30 mouse cellular contexts compared by ENCODE assay signal in genomic region chr10:117643711-117644428, GRCm38 (mm10). TPM values are rescaled to one million over a fixed set of nuclear protein-coding genes. Genes with fewer than 3 reads are reported as not detected.
DNase-seq lines count a peak whose midpoint lies in the region; ATAC-seq and TF ChIP-seq lines count a peak whose summit lies in the region.
"Had no signal": no experiment of that assay in that cellular context is flagged by ENCODE, and none has a peak within 500 bp of the region (broad histone marks: within the 10 kb centered on the region; RNA-seq: fewer than 3 reads in every experiment).

No protein-coding gene starts in this region.

- no peak overlapping the region for H3K9ac ChIP-seq in intestine, embryonic 15.5 days
- no peak overlapping the region for H3K9ac ChIP-seq in limb, embryonic 14.5 days (ENCODE audit: low read depth, low read length, severe bottlenecking)
- H3K9ac ChIP-seq in liver, embryonic 12.5 days = no peak overlapping the region
- H3K9ac ChIP-seq: forebrain, embryonic 13.5 days; heart, embryonic 13.5 days; hindbrain, embryonic 14.5 days had no signal

- H3K4me2 ChIP-seq in intestine, embryonic 15.5 days (replicated peaks) = no peak overlapping the region
- H3K4me2 ChIP-seq in limb, embryonic 14.5 days (replicated peaks; ENCODE audit: low read depth, low read length, severe bottlenecking) = no peak overlapping the region
- no peak overlapping the region for H3K4me2 ChIP-seq in liver, embryonic 12.5 days
- H3K4me2 ChIP-seq: forebrain, embryonic 13.5 days; heart, embryonic 13.5 days; hindbrain, embryonic 14.5 days had no signal

- H3K4me3 ChIP-seq in gastrocnemius, adult 2 months = no peak overlapping the region
- H3K4me3 ChIP-seq in intestine, embryonic 15.5 days (replicated peaks) = no peak overlapping the region
- no peak overlapping the region for H3K4me3 ChIP-seq in limb, embryonic 10.5 days
- no peak overlapping the region for H3K4me3 ChIP-seq in limb, embryonic 14.5 days (replicated peaks; ENCODE audit: low read length)
- H3K4me3 ChIP-seq in liver, embryonic 12.5 days = no peak overlapping the region
- H3K4me3 ChIP-seq: forebrain, embryonic 10.5 days; forebrain, embryonic 13.5 days; heart, adult 2 months; heart, embryonic 10.5 days; heart, embryonic 13.5 days had no signal

- intact Hi-C loops in gastrocnemius, adult 2 months (cut with DNase I) = no loop called here

- no peaks in the 10 kb centered on the region for H3K27me3 ChIP-seq in intestine, embryonic 15.5 days (replicated peaks)
- H3K27me3 ChIP-seq in limb, embryonic 10.5 days (ENCODE audit: low read depth, poor library complexity, severe bottlenecking) = no peaks in the 10 kb centered on the region
- H3K27me3 ChIP-seq in limb, embryonic 14.5 days (ENCODE audit: control insufficient read depth, insufficient read depth, low read length) = no peaks in the 10 kb centered on the region
- H3K27me3 ChIP-seq in liver, embryonic 12.5 days (replicated peaks) = no peaks in the 10 kb centered on the region
- H3K27me3 ChIP-seq: CH12.LX; heart, embryonic 13.5 days had no signal

- H3K36me3 ChIP-seq in intestine, embryonic 15.5 days = no peaks in the 10 kb centered on the region
- peaks cover 3% of the 10 kb centered on the region for H3K36me3 ChIP-seq in limb, embryonic 10.5 days
- no peaks in the 10 kb centered on the region for H3K36me3 ChIP-seq in limb, embryonic 14.5 days (ENCODE audit: control insufficient read depth, insufficient read depth, low read length)
- no peaks in the 10 kb centered on the region for H3K36me3 ChIP-seq in liver, embryonic 12.5 days
- H3K36me3 ChIP-seq: forebrain, embryonic 10.5 days; G1E; heart, embryonic 10.5 days; heart, embryonic 13.5 days had no signal

- H3K4me1 ChIP-seq in intestine, embryonic 15.5 days (replicated peaks) = peaks cover 9% of the 10 kb centered on the region
- peaks cover 46% of the 10 kb centered on the region for H3K4me1 ChIP-seq in limb, embryonic 10.5 days
- peaks cover 16% of the 10 kb centered on the region for H3K4me1 ChIP-seq in limb, embryonic 14.5 days (ENCODE audit: control insufficient read depth, insufficient read depth, low read length)
- peaks cover 14% of the 10 kb centered on the region for H3K4me1 ChIP-seq in liver, embryonic 12.5 days

- TF ChIP-seq POLR2A in limb, embryonic 14.5 days (IDR thresholded peaks at IDR 0.05; ENCODE audit: borderline replicate concordance, extremely low read depth, insufficient read depth, insufficient read length) = no peak

- WGBS in intestine, embryonic 15.5 days = 71% methylated on average over 12 of the region's 12 CpGs
- WGBS in limb, embryonic 10.5 days = 88% methylated on average over 12 of the region's 12 CpGs
- WGBS in limb, embryonic 14.5 days = 62% methylated on average over 12 of the region's 12 CpGs
- WGBS in liver, embryonic 12.5 days (ENCODE audit: insufficient replicate concordance) = 72% methylated on average over 12 of the region's 12 CpGs

- peak; percentile 8 for ATAC-seq in intestine, embryonic 15.5 days
- peak; percentile 21; the same call in 1 of the 2 replicates for ATAC-seq in limb, embryonic 14.5 days (ENCODE audit: low FRiP score, low read depth)
- ATAC-seq in cerebellum, adult (ENCODE audit: insufficient number of reproducible peaks, low FRiP score, low TSS enrichment) = no peak
- no peak for ATAC-seq in liver, embryonic 12.5 days
- ATAC-seq: forebrain, embryonic 13.5 days; forebrain, embryonic 16.5 days; hindbrain, postnatal 0 days; Patski had no signal

- no peaks in the 10 kb centered on the region for H3K9me3 ChIP-seq in intestine, embryonic 15.5 days
- no peaks in the 10 kb centered on the region for H3K9me3 ChIP-seq in limb, embryonic 10.5 days (replicated peaks)
- no peaks in the 10 kb centered on the region for H3K9me3 ChIP-seq in limb, embryonic 14.5 days (ENCODE audit: control insufficient read depth, low read length)
- no peaks in the 10 kb centered on the region for H3K9me3 ChIP-seq in liver, embryonic 12.5 days (replicated peaks)
- H3K9me3 ChIP-seq: forebrain, embryonic 10.5 days; forebrain, embryonic 13.5 days; G1E; heart, embryonic 10.5 days; heart, embryonic 13.5 days had no signal

- DNase-seq in gastrocnemius, adult 2 months = no peak
- no peak for DNase-seq in gastrocnemius, postnatal 10 days
- DNase-seq in limb, embryonic 10.5 days (ENCODE audit: low spot score) = no peak
- no peak for DNase-seq in limb, embryonic 14.5 days (ENCODE audit: low spot score)
- DNase-seq in ovary, postnatal 14 days (ENCODE audit: low spot score) = no peak
- DNase-seq: adrenal gland, adult 2 months; adrenal gland, postnatal 14 days; B cell, adult 2 months; cerebellum, adult 11-12 months; cerebellum, adult 8-10 months; cerebellum, postnatal 10 days; cerebellum, postnatal 36 days; embryo, embryonic 11 days; gastrocnemius, postnatal 36 days; heart, adult 2 months; heart, postnatal 14 days; heart, postnatal 4 days had no signal

- peak overlapping the region; percentile 31; the same call in 1 of the 2 replicates for H3K27ac ChIP-seq in gastrocnemius, adult 2 months
- 0 out of 2 replicates have a peak overlapping the region, but pooled peaks have one; percentile 3 for H3K27ac ChIP-seq in intestine, embryonic 15.5 days
- peak overlapping the region; percentile 56; the same call in 1 of the 2 replicates for H3K27ac ChIP-seq in limb, embryonic 10.5 days
- no peak overlapping the region for H3K27ac ChIP-seq in limb, embryonic 14.5 days (replicated peaks; ENCODE audit: low read depth, low read length)
- no peak overlapping the region for H3K27ac ChIP-seq in liver, embryonic 12.5 days
- H3K27ac ChIP-seq: forebrain, embryonic 10.5 days; forebrain, embryonic 13.5 days; heart, adult 2 months; heart, embryonic 10.5 days; heart, embryonic 13.5 days; hindbrain, embryonic 14.5 days; hindbrain, postnatal 0 days had no signal

- no peak for TF ChIP-seq CTCF in gastrocnemius, adult 2 months (IDR thresholded peaks at IDR 0.05)

RNA-seq across cellular contexts. Expression of gene Cpm, which starts 14.6 kb away (rescaled TPM):
- 1 to 10 TPM; 2.2 to 2.9 TPM for total RNA-seq in gastrocnemius, adult 2 months (2021)
- total RNA-seq in gastrocnemius, postnatal 10 days (2021) = 1 to 10 TPM; 9.3 to 10.0 TPM
- 44.4 and 50.7 TPM in 2 replicates for polyA plus RNA-seq in intestine, embryonic 15.5 days (2015; fragmentation: Nextera tagmentation; extraction: Ambion mirVana)
- polyA plus RNA-seq in limb, embryonic 10.5 days (2016; fragmentation: Nextera tagmentation; extraction: Ambion mirVana) = 22.5 and 31.5 TPM in 2 replicates
- 24.4 and 28.2 TPM in 2 replicates for polyA plus RNA-seq in limb, embryonic 14.5 days (2012; rRNA removed)
- 41.6 and 44.5 TPM in 2 replicates for polyA plus RNA-seq in limb, embryonic 14.5 days (2014; fragmentation: Nextera tagmentation; extraction: Ambion mirVana)
- polyA plus RNA-seq in liver, embryonic 12.5 days (2016; fragmentation: Nextera tagmentation; extraction: Ambion mirVana) = 29.8 and 30.7 TPM in 2 replicates
- polyA plus RNA-seq: G1E had no signal

Comparison
In these comparisons a context has a peak if more than half of its experiments do, and no peak if none do; other contexts are left out.
1. H3K27ac ChIP-seq: peak in gastrocnemius, adult 2 months (single experiment), intestine, embryonic 15.5 days (single experiment) and limb, embryonic 10.5 days (single experiment); none in limb, embryonic 14.5 days (single experiment) and liver, embryonic 12.5 days (single experiment).
2. ATAC-seq: peak in intestine, embryonic 15.5 days (single experiment) and limb, embryonic 14.5 days (single experiment); none in cerebellum, adult (single experiment) and liver, embryonic 12.5 days (single experiment).